Mouse (Mus musculus): ENCODE results near the gene Gm20815. TPM values are rescaled to one million over a fixed set of nuclear protein-coding genes. Genes with fewer than 3 reads are reported as not detected.
"Not testable (repeated sequence)": the region's sequence is repeated elsewhere in the genome, so short reads cannot be mapped to it uniquely, and the experiment has no call there.

Gene Gm20815
- polyA plus RNA-seq (2014; fragmentation: Nextera tagmentation; extraction: Ambion mirVana) = not detected in 2 replicates

DNA sequence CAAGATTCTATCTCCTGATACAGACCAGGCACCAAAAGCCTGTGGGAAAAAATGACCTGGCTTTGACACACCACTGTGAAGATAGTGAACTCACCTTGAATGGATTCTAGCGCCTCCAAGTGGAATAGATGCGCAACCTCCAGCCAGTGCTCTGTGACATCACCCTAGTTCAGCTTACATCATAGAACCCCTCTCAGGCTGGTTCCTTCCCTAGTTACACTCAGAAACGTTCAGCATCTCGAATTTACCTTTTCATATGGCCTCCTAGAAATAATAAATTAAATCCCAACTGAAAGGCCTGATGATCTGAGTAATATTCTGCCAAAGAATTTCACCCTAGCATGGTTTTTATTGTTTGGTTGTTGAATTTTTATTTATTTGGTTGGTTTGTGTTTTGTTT, at the start of gene Gm20815:
Gm20815 (minus strand) TSS at position 101 of the 400 bp plus-strand sequence.
- not testable (repeated sequence) for H3K36me3 ChIP-seq (ENCODE audit: control insufficient read depth, insufficient read depth, low read length); H3K27me3 ChIP-seq (ENCODE audit: control insufficient read depth, insufficient read depth, low read length); ATAC-seq (ENCODE audit: insufficient number of reproducible peaks, low FRiP score, low TSS enrichment, low read depth); DNase-seq (ENCODE audit: low spot score); H3K9me3 ChIP-seq (ENCODE audit: control insufficient read depth, low read length); H3K4me1 ChIP-seq (ENCODE audit: control insufficient read depth, insufficient read depth, low read length); H3K4me3 ChIP-seq (ENCODE audit: low read depth, low read length); H3K4me2 ChIP-seq (ENCODE audit: low read depth, severe bottlenecking); H3K9ac ChIP-seq (ENCODE audit: low read length); H3K27ac ChIP-seq (replicated peaks; ENCODE audit: low read depth, low read length)
- WGBS = no CpG with 5 or more reads among the region's 4 CpGs
